Mouse (Mus musculus) left cerebral cortex, postnatal 14 days (tissue): ENCODE results near the gene Ctrc. TPM values are rescaled to one million over a fixed set of nuclear protein-coding genes. Genes with fewer than 3 reads are reported as not detected.

Experiments
- total RNA-seq, 2 experiments: library from RNA; stranded (reverse); gene quantifications; 2 replicates each; pipeline ENCODE4 v1.2.3; 2021

Ctrc gene
- total RNA-seq, 2 experiments from 2014 or later, result not detected

Other genes with a start within 250 kb of the Ctrc start
- 1 to 10 TPM; 1.2 to 1.3 TPM for gene Fblim1, start 240.3 kb downstream of the Ctrc start, total RNA-seq
- gene Tmem82, start 227.7 kb downstream of the Ctrc start, total RNA-seq, result under 1 TPM; 0.76 to 0.97 TPM
- gene Slc25a34, start 222.5 kb downstream of the Ctrc start, total RNA-seq, result 1 to 10 TPM; 2.7 to 2.9 TPM
- 10 to 100 TPM; 57.6 to 57.9 TPM for gene Plekhm2, start 181.5 kb downstream of the Ctrc start, total RNA-seq
- gene Rsc1a1, start 160.8 kb downstream of the Ctrc start, total RNA-seq, result not detected
- 10 to 100 TPM; 32.5 to 33.6 TPM for gene Ddi2, start 122.9 kb downstream of the Ctrc start, total RNA-seq
- gene Agmat, start 99.7 kb downstream of the Ctrc start, total RNA-seq, result under 1 TPM in 1 of 2 experiments, not detected in 1; 0.40 TPM
- gene Dnajc16, start 55.4 kb downstream of the Ctrc start, total RNA-seq, result 10 to 100 TPM; 30.5 to 30.7 TPM
- gene Casp9, start 52.7 kb downstream of the Ctrc start, total RNA-seq, result 10 to 100 TPM; 19.4 to 21.8 TPM
- gene Cela2a, start 20.2 kb downstream of the Ctrc start, total RNA-seq, result not detected
- gene Efhd2, start 28.6 kb upstream of the Ctrc start, total RNA-seq, result 100 to 1,000 TPM; 103 to 119 TPM
- gene Fhad1, start 168.7 kb upstream of the Ctrc start, total RNA-seq, result 1 to 10 TPM; 2.7 to 2.9 TPM
- 1 to 10 TPM; 6.9 to 7.5 TPM for gene Tmem51, start 237.9 kb upstream of the Ctrc start, total RNA-seq